Mouse (Mus musculus) lung, adult 2 months (tissue): ENCODE measurements around the gene Tsc22d1. TPM values are rescaled to one million over a fixed set of nuclear protein-coding genes. Genes with fewer than 3 reads are reported as not detected.
A peak's percentile ranks its signal among the peaks of the same experiment; 100 is the strongest.

Experiments used
- DNase-seq: peaks from one replicate; pipeline ENCODE4 v3.0.0; 2022
- H3K4me1 ChIP-seq: fragments of 200-500 bp; 2 replicates; pipeline ENCODE4 v1.6.1; 2011; ENCODE audit warnings: low read length; ENCODE audit not compliant: control insufficient read depth, insufficient read depth
- H3K4me3 ChIP-seq: fragments of 200-500 bp; replicated peaks from 2 replicates; pipeline ENCODE3; 2011; ENCODE audit warnings: low read depth, mild to moderate bottlenecking, control low read depth, low read length; ENCODE audit errors: extremely low read depth
- CTCF ChIP-seq: fragments of 200-500 bp; IDR thresholded peaks from 2 replicates; pipeline ENCODE4 v1.5.1; 2011; ENCODE audit warnings: mild to moderate bottlenecking, low read length, control low read depth; ENCODE audit not compliant: insufficient read depth
- POLR2A ChIP-seq: fragments of 200-500 bp; IDR thresholded peaks from 2 replicates; pipeline ENCODE4 v1.6.1; 2011; ENCODE audit warnings: low read depth, mild to moderate bottlenecking, control low read depth, low read length, borderline replicate concordance; ENCODE audit errors: extremely low read depth
- WGBS: fragments of 180-500 bp; shearing (Covaris S2); methylation state at CpG from one replicate; pipeline ENCODE4 v1.1.7; 2018; 5-methylcytosine and 5-hydroxymethylcytosine counted together
- polyA plus RNA-seq: library from polyadenylated mRNA; depleted of rRNA; stranded (reverse); fragments of >200 nt; gene quantifications from 2 replicates; pipeline ENCODE4 v1.2.3, GENCODE M21; 2012

Gene Tsc22d1
- polyA plus RNA-seq, 1 experiment = 163 TPM

DNA sequence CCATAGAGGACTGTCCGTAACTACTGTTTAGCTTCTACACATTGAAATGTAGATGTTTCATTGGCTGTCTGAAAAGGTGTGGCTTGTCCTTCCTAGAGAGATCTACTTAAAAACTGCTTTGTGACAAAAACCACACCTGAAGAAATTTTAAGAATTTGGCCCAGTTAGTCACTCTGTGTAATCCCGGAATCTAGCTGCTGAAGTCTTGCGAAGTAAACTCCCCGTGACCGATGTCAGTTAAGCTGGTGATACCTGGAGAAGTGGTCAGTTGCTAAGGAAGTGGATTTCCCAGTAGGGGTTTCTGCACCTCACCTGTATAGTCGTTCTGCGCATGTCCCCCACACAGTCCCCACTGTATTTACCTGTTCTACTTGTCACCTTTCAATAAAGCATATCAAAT lies 92.6 kb downstream of the Tsc22d1 start:
- no peak for DNase-seq
- 77% methylated on average over 7 of the region's 7 CpGs for WGBS
- TF ChIP-seq POLR2A (no peak), CTCF (no peak)
- H3K4me3 ChIP-seq = no peak overlapping the region
- H3K4me1 ChIP-seq = peaks cover 2% of the 10 kb centered on the region

DNA sequence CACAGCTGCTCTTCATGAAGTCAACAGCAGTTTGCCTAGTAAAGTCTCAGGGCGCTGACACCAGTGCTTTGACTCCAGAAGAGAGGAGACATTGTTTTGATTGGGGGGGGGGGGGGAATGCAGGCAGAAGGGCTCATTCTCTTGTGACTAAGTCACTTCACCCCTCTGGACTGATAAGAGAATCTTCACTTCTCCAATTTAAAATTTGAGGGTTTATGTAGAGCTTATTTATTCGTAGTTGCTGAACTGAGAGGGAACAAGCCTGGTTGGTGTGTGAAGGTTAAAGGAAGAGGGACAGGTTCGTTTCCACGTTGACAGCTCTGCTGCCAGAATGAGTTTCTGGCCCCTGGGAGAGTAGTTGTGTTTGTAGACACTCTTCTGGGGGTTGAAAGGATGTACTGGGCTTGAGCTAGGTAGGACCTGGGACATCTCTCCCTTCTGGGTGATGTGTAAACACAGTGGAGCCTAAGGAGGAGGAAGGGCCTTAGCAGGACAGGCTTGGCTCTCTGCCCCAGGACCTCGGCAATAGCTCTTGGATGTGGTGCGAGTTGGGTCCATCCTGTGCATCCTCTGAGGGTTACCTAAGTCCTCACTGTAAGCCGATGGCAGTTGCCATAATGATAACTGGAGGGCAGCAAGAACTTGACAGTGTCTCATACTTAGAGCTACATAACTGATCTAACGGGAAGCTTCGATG lies 93.2 kb downstream of the Tsc22d1 start:
- Histone ChIP-seq H3K4me3 (no peak overlapping the region), H3K4me1 (peaks cover 2% of the 10 kb centered on the region)
- 62% methylated on average over 9 of the region's 9 CpGs for WGBS
- TF ChIP-seq POLR2A (peak; percentile 44; the same call in 1 of the 2 replicates), CTCF (no peak)
- no peak for DNase-seq

- 70% methylated on average over 10 of the region's 10 CpGs for WGBS
- TF ChIP-seq POLR2A (no peak), CTCF (no peak)
- DNase-seq = no peak
- Histone ChIP-seq H3K4me3 (no peak overlapping the region), H3K4me1 (peaks cover under 1% of the 10 kb centered on the region)
Observed at GRCm38 (mm10) chr14:76508701-76509100, 93.9 kb downstream of the Tsc22d1 start.

DNA sequence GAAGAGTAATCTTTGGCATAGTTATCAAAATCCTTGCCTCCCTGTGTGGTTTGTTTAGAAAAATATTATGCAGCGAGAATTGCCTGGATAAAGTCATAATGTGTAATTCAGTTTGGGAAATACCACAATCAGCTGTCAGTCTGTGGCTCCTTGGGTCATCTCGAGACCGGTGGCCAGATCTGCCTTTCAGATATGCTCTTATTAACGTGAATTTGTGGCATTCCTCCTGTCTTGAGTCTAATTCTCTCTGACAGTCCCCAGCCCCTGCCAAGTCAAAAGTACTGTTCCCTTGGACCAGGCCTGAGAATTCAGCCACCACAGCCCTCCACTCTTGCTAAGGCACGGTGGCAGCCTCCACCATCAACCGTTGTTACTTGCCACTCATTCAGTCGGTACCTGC lies 97.2 kb downstream of the Tsc22d1 start:
- no peaks in the 10 kb centered on the region; the same call in 1 of the 2 replicates for H3K4me1 ChIP-seq
- no peak overlapping the region for H3K4me3 ChIP-seq
- WGBS = 84% methylated on average over 7 of the region's 7 CpGs
- no peak for DNase-seq
- no peak for TF ChIP-seq CTCF
- no peak for TF ChIP-seq POLR2A

DNA sequence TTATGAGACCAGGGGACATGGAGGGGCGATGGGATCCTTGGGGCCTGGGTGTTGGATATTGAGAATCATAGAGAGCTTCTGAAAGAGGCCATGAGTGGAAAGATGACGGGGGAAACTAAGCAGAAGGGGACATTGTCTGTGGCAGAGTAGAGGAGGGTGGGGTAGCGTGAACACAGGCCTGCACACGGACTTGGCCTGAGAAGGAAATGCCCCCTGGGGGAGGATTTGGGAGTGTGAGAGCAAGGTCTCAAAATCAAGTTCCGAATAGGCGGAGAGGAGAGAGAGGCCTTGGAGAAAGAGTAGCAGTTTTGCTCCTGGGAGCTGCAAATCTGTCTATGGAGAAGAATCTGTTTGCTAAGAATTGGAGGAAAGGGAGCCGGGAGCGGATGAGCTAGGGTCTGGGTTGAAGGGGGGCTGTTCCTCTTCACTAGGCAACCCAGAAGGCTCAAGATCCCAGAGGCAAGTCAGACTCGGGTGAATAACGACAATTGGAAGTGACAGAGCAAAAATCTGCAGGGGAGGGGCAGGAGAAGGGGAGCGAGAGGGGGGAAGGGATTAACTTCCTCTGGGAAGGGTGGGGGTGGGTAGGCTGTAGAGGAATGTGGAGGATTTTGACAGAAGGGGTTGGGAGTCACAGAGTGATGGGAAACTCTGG lies 98.8 kb downstream of the Tsc22d1 start:
- DNase-seq = no peak
- no peak for TF ChIP-seq POLR2A
- no peak for TF ChIP-seq CTCF

GRCm38 (mm10) chr14:76514050-76514585 lies 99.4 kb downstream of the Tsc22d1 start:
- no peak for DNase-seq
- TF ChIP-seq CTCF (no peak), POLR2A (no peak)
- H3K4me1 ChIP-seq = no peaks in the 10 kb centered on the region
- 66% methylated on average over 6 of the region's 6 CpGs for WGBS
- no peak overlapping the region for H3K4me3 ChIP-seq

More for the DNA sequence above, 98.8 kb downstream of the Tsc22d1 start:
- WGBS = 46% methylated on average over 11 of the region's 11 CpGs
- Histone ChIP-seq H3K4me3 (no peak overlapping the region), H3K4me1 (no peaks in the 10 kb centered on the region)

DNA sequence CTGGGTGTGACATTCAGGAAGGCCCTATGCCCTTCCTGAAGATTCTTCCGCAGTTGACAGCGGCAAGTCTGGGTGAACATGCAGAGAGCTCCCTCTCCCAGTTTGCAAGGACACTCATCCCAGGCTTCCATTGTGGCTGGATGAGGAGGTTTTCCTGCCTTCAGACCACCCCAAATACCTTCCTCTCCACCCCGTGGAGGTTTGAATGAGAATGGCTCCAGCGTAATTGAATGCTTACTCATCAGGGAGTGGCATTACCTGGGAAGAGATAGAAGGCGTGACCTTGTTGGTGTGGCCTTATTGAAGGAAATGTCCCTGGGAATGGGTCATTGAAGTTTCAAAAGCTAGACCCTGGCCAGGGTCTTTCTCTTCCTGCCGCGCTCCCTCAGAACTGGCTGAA lies 100.9 kb downstream of the Tsc22d1 start:
- no peak overlapping the region for H3K4me3 ChIP-seq
- 72% methylated on average over 7 of the region's 7 CpGs for WGBS
- no peak for DNase-seq
- H3K4me1 ChIP-seq = no peaks in the 10 kb centered on the region
- TF ChIP-seq POLR2A = no peak
- no peak for TF ChIP-seq CTCF

GRCm38 (mm10) chr14:76518217-76518616 lies 103.5 kb downstream of the Tsc22d1 start:
- 86% methylated on average over 5 of the region's 5 CpGs for WGBS
- TF ChIP-seq POLR2A = no peak
- no peak overlapping the region for H3K4me3 ChIP-seq

GRCm38 (mm10) chr14:76520606-76521005 lies 105.8 kb downstream of the Tsc22d1 start:
- WGBS = 43% methylated on average over 4 of the region's 4 CpGs
- H3K4me3 ChIP-seq = no peak overlapping the region
- H3K4me1 ChIP-seq = no peaks in the 10 kb centered on the region
- no peak for DNase-seq
- TF ChIP-seq POLR2A = no peak
- no peak for TF ChIP-seq CTCF

More at GRCm38 (mm10) chr14:76518217-76518616, 103.5 kb downstream of the Tsc22d1 start:
- no peak for DNase-seq
- no peaks in the 10 kb centered on the region for H3K4me1 ChIP-seq
